ENCODE assay signal across 11 mouse cellular contexts in the genomic region with DNA sequence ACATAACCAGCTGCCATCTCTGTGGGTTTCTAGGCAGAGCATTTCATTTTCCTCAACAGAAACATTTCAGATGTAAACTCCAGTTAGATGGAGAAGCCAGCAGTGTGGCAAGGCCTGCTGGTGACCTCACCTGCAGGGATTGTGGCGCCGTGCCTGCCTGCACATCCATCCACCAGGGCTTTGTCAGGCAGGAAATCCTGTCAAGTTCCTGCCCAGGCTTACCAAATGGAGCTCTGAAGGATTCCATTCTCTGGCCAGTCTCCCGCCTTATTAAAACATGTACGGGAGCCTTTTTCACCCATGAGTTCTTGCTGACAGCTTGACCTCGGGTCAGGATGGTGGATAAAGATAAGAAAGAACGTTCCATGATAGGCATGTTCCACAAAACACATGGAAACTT. TPM values are rescaled to one million over a fixed set of nuclear protein-coding genes. Genes with fewer than 3 reads are reported as not detected.
DNase-seq lines count a peak whose midpoint lies in the region; ATAC-seq lines count a peak whose summit lies in the region.
"Had no signal": no experiment of that assay in that cellular context is flagged by ENCODE, and none has a peak within 500 bp of the region (broad histone marks: within the 10 kb centered on the region; RNA-seq: fewer than 3 reads in every experiment).

No protein-coding gene starts in this region.

- no peak overlapping the region for H3K9ac ChIP-seq in midbrain, embryonic 11.5 days (ENCODE audit: low read length)
- H3K9ac ChIP-seq in midbrain, embryonic 14.5 days (replicated peaks; ENCODE audit: low read length), result no peak overlapping the region
- no peak overlapping the region for H3K9ac ChIP-seq in hindbrain, embryonic 12.5 days
- H3K9ac ChIP-seq: forebrain, postnatal 0 days; hindbrain, embryonic 15.5 days; midbrain, embryonic 12.5 days had no signal

- no peak overlapping the region for H3K4me3 ChIP-seq in midbrain, embryonic 11.5 days (ENCODE audit: low read depth, low read length)
- H3K4me3 ChIP-seq in midbrain, embryonic 14.5 days (replicated peaks; ENCODE audit: low read depth, low read length), result no peak overlapping the region
- no peak overlapping the region for H3K4me3 ChIP-seq in hindbrain, embryonic 12.5 days
- H3K4me3 ChIP-seq: hindbrain, embryonic 15.5 days; midbrain, embryonic 12.5 days had no signal

- no peak overlapping the region for H3K27ac ChIP-seq in midbrain, embryonic 11.5 days (ENCODE audit: low read depth, low read length)
- H3K27ac ChIP-seq in midbrain, embryonic 14.5 days (replicated peaks; ENCODE audit: low read depth, low read length), result no peak overlapping the region
- H3K27ac ChIP-seq in hindbrain, embryonic 12.5 days, result no peak overlapping the region
- H3K27ac ChIP-seq: hindbrain, embryonic 15.5 days; midbrain, embryonic 12.5 days had no signal

- no peak overlapping the region for H3K4me2 ChIP-seq in midbrain, embryonic 11.5 days
- no peak overlapping the region for H3K4me2 ChIP-seq in midbrain, embryonic 14.5 days (ENCODE audit: low read length)
- no peak overlapping the region for H3K4me2 ChIP-seq in hindbrain, embryonic 12.5 days (replicated peaks)
- H3K4me2 ChIP-seq: hindbrain, embryonic 15.5 days; midbrain, embryonic 12.5 days had no signal

- H3K9me3 ChIP-seq in midbrain, embryonic 11.5 days (ENCODE audit: control insufficient read depth, low read length), result no peaks in the 10 kb centered on the region
- H3K9me3 ChIP-seq in midbrain, embryonic 14.5 days (ENCODE audit: control insufficient read depth, low read length), result no peaks in the 10 kb centered on the region
- H3K9me3 ChIP-seq in hindbrain, embryonic 12.5 days (replicated peaks), result no peaks in the 10 kb centered on the region
- H3K9me3 ChIP-seq: hindbrain, embryonic 15.5 days; midbrain, embryonic 12.5 days had no signal

- peak; percentile 53 for DNase-seq in midbrain, embryonic 11.5 days (ENCODE audit: low spot score, missing footprints)
- no peak for DNase-seq in midbrain, embryonic 14.5 days
- DNase-seq in heart, postnatal 36 days, result peak; percentile 8 to 25
- peak; percentile 75 to 85 for DNase-seq in kidney, postnatal 36 days
- DNase-seq in yolk sac, embryonic 10.5 days (ENCODE audit: low spot score), result peak; percentile 22
- DNase-seq in cerebellum, postnatal 14 days, result no peak
- no peak for DNase-seq in ovary, adult 18-20 months (ENCODE audit: low spot score)
- DNase-seq: forebrain, postnatal 0 days had no signal

- H3K27me3 ChIP-seq in midbrain, embryonic 11.5 days (ENCODE audit: control insufficient read depth, insufficient read depth, low read length), result no peaks in the 10 kb centered on the region
- H3K27me3 ChIP-seq in midbrain, embryonic 14.5 days (ENCODE audit: control insufficient read depth, insufficient read depth, low read length), result no peaks in the 10 kb centered on the region
- no peaks in the 10 kb centered on the region for H3K27me3 ChIP-seq in hindbrain, embryonic 12.5 days
- H3K27me3 ChIP-seq: hindbrain, embryonic 15.5 days; midbrain, embryonic 12.5 days had no signal

- intact Hi-C loops in heart, postnatal 36 days (cut with DNase I), result loop anchor here (2.0 kb wide), 1 partner anchor 72 kb away; no protein-coding TSS in a partner anchor

- H3K4me1 ChIP-seq in midbrain, embryonic 11.5 days (ENCODE audit: control insufficient read depth, insufficient read depth, low read length), result no peaks in the 10 kb centered on the region
- H3K4me1 ChIP-seq in midbrain, embryonic 14.5 days (ENCODE audit: control insufficient read depth, insufficient read depth, low read length), result no peaks in the 10 kb centered on the region
- H3K4me1 ChIP-seq in hindbrain, embryonic 12.5 days, result 0 out of 2 replicates have a peak, but pooled peaks cover under 1% of the 10 kb centered on the region
- H3K4me1 ChIP-seq: hindbrain, embryonic 15.5 days; midbrain, embryonic 12.5 days had no signal

- no peaks in the 10 kb centered on the region for H3K36me3 ChIP-seq in midbrain, embryonic 11.5 days (ENCODE audit: control insufficient read depth, insufficient read depth, low read length)
- no peaks in the 10 kb centered on the region for H3K36me3 ChIP-seq in midbrain, embryonic 14.5 days (ENCODE audit: control insufficient read depth, insufficient read depth, low read length)
- H3K36me3 ChIP-seq in hindbrain, embryonic 12.5 days, result no peaks in the 10 kb centered on the region
- H3K36me3 ChIP-seq: hindbrain, embryonic 15.5 days; midbrain, embryonic 12.5 days had no signal

- WGBS in midbrain, embryonic 11.5 days, result 86% methylated on average over 6 of the region's 6 CpGs
- WGBS in midbrain, embryonic 14.5 days, result 85% methylated on average over 6 of the region's 6 CpGs
- 78% methylated on average over 6 of the region's 6 CpGs for WGBS in hindbrain, embryonic 12.5 days

- no peak for ATAC-seq in midbrain, embryonic 11.5 days (ENCODE audit: low FRiP score)
- ATAC-seq in midbrain, embryonic 14.5 days (ENCODE audit: low FRiP score, low TSS enrichment), result no peak
- no peak for ATAC-seq in hindbrain, embryonic 12.5 days (ENCODE audit: low FRiP score)
- ATAC-seq: forebrain, postnatal 0 days had no signal

RNA-seq across cellular contexts. Expression of a gene that starts 36.7 kb away (rescaled TPM):
- 4.8 and 5.0 TPM in 2 replicates for polyA plus RNA-seq in midbrain, embryonic 11.5 days (2014; fragmentation: Nextera tagmentation; extraction: Ambion mirVana)
- 7.5 and 7.6 TPM in 2 replicates for polyA plus RNA-seq in midbrain, embryonic 14.5 days (2014; fragmentation: Nextera tagmentation; extraction: Ambion mirVana)
- total RNA-seq in heart, postnatal 36 days (2021), result 1 to 10 TPM; 2.3 to 3.1 TPM
- polyA plus RNA-seq in hindbrain, embryonic 12.5 days (2016; fragmentation: Nextera tagmentation; extraction: Ambion mirVana), result 17.2 and 19.2 TPM in 2 replicates

Comparison
In these comparisons a context has a peak if more than half of its experiments do, and no peak if none do; other contexts are left out.
1. DNase-seq: peak in midbrain, embryonic 11.5 days (single experiment), heart, postnatal 36 days (2 of 2), kidney, postnatal 36 days (2 of 2) and yolk sac, embryonic 10.5 days (single experiment); none in midbrain, embryonic 14.5 days (single experiment), cerebellum, postnatal 14 days (0 of 2) and ovary, adult 18-20 months (single experiment).